Mouse (Mus musculus) ES-CJ7 (cell line): ENCODE data around the gene Stip1.

Experiments
- DNase-seq: peaks from one replicate; pipeline ENCODE4 v3.0.0; 2011; ENCODE audit warnings: low read depth, low spot score

The Stip1 gene

DNA sequence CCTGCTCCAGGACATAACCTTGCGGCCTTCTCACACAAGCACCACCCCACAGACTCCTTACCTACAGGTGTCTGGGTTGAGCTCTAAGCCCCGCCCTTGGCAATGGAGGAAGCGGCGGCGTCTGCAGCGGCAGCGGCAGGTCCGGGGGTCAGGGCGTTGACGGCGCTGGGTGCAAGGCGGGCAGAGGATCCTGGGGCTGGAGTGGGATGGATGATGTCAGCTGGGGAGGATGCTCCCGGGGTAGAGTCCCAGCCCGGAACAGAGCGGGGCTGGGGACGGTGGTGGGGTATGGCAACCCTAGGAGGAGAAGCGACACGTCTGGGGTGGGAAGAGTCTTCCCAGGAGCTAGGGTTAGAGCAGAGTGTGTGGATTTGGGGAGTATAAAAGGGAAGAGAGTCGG is 54.5 kb downstream of the Stip1 start:
- peak; percentile 45 for DNase-seq

DNA sequence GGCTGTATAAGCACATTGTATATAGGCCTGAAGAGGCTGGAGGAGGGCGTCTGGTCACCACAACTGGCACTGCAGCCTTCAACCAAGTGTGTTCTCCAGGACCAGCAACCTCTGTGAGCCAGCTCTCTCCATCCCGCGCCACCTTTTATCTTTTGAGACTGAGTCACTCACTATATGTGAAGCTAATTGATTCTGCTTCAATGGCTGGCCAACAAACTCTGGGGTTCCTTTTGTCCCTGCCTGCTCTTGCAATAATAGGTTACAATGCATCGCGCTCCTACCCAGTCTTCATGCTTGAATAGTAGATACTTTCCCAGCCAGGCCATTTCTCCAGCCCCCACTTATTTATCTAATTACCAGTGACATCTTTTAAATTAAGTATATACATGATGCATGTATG is 56.1 kb downstream of the Stip1 start:
- DNase-seq: no peak

DNA sequence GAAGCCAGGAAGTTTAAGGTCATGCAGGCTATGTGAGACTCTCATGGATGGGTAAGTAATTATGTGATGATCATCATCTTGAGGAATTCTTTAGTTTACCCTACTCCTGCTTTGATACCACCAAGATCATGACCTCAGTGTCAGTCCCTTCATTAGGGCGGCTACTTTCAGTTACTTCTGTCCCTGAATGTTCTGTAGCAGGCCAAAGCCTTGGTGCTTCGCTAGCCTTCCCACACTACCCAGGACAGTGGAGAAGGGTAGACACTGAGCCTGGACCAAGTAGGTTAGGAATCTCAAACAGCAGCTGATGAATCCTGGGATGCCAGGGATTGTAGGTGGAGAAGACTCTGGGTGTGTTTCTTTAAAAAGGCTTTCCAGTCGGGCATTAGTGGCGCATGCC is 58.3 kb downstream of the Stip1 start:
- no peak for DNase-seq

DNA sequence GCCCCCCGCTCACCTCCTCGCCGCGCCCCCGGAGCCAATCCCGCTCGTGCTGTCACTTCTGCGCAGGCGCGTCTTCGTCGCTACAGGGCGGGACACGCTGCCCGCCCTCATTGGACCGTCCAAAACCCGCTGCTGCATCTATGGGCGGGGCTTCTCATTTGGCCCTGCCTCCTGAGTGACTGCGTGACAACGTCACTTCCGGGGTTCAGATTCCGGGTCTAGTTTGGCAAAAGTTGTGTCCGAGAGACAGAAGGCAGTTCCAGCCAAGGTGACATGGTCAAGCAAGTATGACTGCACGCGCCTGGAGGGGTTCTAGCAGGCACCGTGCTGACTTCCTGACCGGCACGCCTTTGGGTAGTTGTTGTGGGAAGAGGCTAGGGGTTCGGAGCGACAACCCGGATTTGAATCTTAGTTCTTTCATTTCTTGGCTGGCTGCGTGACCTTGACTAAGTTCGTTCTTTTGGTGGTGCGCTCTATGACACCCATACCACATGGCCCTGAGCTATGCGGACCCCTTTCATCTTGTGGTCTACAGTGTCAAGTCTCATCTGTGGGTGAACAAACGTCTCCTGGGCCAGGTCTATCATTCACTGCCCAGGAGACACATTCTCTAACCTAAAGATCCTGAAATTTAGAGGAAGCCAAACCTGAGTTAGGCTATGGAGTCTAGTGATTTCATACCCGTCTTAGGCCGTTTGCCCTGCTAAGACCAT is 59.2 kb downstream of the Stip1 start, which contains the start of gene Fkbp2:
Gene Fkbp2, minus strand, starts transcription at position 121 of the 713 bp plus-strand sequence.
- DNase-seq: peak; percentile 99

DNA sequence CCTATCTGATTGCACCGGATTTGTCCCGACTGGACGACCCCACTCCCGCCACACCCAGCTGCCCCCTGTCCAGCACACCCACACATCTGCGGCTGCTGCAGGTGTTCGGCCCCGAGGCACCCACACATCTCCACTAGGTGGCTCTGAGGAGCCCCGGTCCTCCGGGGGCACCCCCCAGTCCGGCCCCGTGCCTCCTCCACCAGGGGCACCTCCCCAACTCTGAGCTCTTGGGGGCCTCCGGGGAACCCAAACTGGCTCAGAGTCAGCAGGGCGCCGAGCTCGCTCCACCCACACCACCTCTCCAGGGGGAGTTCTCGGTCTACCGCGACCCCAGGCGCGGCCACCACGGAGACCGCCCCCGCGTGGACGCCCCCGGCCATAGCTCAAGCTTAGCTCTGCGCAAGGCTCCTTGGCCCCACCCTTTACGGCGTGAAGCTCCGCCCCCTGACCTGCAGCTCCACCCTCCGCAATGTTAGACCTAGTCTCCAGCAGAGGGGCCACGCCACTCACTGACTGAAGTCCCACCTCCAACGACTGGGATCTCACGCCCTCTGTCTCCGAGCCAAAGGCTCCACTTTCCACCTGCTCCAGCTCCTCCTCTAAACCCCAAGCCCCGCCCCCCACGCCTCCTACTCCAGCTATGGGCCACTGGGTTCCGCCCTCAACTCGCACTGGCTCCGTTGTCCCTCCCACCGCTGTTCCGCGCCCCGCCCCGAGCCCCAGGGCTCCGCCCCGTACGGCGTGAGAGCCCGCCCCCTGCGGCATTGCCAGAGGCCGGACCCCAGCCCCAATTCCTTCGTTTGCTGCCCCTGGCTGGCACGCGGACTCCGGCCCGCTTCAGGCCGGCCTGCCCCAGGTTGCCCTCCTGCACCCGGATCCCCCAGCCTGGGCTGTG is 60.0 kb downstream of the Stip1 start:
- peak; percentile 100 for DNase-seq

DNA sequence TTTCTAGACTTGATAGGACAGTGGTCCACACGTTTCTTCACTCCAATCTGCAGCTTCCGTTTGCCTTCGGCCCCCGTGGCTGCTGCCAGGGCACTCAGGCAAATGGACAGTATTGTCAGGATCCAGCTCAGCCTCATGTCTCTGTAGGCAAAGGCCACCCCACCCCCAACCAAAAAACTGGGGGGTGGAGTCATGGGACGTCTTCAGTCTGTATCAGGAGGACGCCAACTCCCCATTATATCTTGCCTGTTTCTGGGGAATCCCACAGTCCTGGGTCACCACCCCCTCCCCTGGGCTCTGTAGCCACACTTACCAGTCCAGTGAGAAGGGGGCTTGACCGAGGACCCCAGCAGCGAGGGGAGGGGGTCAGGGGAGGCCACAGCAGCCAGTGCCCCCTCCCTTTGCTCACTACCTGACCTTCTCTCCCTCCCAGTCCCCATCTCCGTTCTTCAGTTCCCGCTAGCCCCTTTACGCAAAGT is 60.7 kb downstream of the Stip1 start:
- DNase-seq: peak; percentile 49

DNA sequence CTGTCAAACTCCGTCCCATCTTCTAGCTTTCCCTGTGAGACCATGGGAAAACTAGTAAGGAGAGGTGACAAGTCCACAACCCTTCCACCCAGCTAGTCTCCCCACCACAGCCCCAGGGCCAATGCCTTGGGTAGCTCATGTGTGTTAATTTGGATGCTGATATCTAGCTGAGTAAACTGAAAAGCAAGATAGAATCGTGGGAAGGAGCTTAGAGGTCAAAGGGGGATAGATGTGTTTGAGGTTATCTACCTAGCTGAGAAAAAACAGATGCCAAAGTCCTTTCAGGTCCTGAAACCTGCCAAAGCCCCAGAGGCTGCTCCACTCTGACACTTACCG is 61.2 kb downstream of the Stip1 start:
- no peak for DNase-seq

DNA sequence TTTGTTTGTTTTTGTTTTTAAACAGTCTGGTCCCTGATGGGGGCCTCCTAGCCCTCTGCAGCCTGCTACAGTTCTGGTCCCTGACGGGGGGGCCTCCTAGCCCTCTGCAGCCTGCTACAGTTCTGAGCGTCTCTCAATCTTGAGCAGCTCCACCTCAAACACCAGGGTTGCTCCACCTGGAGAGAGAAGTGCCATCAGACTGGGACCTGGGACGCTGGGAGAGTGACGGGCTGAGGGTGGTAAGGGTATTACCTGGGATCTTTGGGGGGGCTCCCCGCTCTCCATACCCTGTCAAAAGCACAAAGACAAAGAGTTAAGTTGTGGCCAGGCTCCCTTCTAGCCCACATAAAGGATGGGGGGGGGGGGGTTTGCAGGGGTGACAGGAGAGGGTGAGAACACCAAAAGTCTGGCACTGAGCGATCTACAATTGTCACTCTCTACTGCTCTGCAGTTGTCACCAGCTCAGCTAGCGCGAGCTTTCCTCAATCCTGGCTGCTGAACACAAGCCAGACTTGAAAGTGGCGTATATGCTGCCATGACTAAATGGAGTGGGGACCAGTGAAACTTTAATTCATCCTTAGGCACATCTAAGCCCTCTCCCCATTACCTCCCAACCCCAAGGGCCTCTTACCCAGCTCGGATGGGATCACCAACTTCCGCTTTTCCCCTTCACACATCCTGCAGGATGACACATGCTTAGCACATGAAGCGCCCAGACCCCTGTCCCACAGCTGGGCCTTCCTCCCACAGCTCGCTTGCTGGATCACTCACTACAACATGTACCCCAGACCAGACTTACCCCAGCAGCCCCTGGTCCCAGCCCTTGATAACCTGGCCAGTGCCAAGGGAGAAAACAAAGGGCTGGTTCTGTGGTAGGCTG is 61.8 kb downstream of the Stip1 start:
- DNase-seq: no peak

DNA sequence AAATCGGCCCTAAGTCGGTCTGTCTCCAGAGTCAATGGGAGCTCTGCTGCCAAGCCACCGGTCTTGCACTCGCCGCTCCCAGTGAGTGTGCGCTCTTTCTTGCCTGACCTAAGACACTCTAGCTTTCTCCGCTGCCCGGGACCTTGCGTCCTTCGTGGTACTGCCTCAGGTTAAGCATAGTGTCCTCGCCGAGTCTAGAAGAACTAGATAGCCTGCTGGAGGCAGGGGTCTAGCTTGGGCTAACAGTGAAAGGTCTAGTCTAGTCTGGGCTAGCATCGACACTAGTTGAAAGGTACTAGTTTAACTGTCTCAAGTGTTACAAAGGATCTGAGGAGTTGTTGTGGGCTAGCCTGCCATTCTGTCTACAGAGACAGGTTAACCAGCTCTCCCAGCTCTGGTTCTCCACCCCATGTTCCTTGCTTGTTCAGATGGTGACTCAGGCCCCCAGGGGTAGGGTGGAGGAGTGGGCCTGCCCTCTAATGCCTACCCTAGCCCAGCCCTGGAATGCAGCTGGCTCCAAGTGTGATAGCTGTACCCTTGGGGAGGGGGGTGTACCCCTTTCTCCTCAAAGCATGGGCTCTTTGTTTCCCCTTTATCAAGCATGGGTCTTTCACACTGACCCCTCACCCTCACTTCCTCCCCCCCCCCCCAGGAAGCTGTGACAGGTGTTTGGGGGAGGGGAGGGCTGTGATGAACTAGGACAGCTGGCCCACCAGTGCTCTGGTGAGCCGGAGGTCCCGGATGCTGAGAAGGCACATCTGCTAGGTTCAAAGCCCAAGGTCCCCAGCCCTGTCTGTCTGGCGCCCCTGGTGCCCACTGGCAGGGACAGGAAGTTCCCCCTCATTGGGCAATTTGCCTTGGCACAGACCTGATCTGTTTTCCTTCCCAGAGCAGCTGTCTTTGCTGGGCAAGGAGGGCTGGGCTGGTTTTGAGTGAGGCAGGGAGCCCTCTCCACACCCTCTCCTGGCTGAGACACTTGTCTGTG is 63.9 kb downstream of the Stip1 start, which contains the start of gene Plcb3:
Gene Plcb3, minus strand, starts transcription at position 934 of the 985 bp plus-strand sequence.
- peak; percentile 57 for DNase-seq

DNA sequence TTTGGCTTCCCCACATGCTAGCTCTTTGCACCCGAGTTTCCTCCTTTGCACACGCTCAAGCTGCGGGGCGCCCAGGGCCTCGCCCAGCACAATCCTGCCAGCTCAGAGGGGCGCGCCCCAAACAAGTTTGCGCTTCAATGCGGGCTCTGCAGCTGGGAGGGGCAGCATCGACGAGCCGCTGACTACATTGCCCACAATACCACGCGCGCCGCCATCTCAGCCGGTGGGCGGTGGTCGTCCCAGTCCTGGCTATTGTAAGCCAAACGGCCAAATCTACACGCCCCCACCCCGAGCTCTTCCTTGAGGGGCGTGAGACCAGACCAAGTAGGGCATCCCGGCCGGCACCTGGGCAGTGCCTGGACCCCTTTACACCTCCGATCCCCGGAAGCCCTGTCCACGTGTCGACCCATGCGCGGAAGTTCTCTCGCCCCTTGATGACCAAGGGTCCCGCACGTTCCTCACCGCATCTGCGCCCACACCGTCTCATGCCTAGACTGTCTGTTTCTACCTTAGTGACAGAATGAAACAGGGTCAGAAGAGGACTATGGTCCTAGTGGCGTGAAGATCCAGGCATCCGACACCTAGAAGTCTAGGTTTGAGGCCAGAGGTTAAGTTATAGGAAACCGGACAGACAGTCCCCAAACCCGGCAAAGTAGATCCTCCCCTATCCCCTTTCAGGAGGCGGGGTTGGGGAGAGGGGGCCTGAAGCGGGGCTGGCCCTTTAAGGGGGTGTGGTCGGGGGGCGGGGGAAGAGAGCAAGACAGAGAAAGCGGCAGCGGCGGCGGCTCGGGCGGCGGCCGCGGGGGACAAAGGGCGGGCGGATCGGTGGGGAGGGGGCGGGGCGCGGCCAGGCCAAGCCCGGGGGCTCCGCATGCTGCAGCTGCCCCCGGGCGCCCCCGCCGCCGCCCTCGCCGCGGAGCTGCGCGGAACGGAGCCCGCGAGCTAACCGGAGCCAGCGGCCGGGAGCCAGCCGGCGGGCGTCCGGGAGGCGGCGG is 65.3 kb downstream of the Stip1 start, which contains the start of gene Ppp1r14b:
Gene Ppp1r14b, plus strand, starts transcription at position 758 of the 995 bp plus-strand sequence.
- peak; percentile 91 for DNase-seq

DNA sequence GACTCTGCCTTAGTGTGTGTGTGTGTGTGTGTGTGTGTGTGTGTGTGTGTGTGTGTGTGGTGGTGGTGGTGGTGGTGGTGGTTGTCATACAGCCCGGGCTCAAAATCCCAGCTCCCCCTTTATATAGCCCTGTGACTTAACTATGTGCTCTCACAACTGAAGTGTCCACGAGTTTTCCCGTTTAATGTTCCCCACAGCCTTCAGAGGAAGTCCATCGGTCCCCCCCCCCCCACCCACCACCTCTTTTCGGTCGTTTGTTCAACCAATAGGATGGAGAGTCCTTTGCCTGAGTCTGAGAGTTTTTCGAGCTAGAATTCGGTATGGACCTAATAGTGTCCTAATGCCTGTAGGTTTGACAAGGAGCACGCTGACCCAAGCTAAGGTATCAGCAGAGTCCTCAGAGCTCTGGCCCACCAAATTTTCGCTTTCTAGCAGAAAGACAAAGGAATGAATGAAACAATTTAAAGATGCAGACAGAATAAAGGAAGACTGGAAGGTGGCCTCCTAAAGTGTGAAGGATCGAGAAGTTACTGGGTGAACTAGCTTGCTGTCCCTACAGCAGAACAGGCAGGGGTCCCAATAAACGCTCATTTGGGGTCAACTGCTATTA is 66.1 kb downstream of the Stip1 start:
- no peak for DNase-seq

DNA sequence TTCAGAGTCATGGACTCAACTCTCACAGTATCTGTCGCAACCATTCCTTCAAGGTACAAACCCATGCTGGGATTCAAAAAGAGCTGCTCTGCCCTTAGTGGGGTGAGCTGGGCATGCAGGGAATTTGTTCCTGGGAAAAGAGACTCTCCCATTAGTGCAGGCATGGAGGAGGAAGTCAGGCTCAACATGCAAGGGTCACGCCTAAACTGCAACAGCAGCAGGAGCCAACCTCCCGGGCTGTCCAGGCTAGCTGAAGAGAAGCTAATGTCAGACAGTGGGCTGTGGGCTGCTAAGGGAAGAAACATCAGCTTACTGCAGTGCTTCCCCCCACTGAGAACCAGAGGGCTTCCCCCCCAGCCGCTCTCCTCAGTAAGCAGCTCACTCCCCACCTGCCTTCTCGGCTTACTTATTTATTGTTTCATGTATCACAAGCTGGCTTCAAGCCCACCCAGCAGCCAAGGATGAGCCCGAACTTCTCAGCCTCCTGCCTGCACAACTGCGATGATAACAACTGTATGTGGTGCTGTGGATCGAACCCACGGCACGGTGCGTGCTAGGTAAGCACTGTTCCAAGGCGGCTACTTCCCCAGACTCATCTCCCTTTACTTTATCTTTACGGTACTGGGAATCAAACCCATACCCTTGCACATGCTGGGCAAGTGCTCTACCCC is 67.4 kb downstream of the Stip1 start:
- no peak for DNase-seq

DNA sequence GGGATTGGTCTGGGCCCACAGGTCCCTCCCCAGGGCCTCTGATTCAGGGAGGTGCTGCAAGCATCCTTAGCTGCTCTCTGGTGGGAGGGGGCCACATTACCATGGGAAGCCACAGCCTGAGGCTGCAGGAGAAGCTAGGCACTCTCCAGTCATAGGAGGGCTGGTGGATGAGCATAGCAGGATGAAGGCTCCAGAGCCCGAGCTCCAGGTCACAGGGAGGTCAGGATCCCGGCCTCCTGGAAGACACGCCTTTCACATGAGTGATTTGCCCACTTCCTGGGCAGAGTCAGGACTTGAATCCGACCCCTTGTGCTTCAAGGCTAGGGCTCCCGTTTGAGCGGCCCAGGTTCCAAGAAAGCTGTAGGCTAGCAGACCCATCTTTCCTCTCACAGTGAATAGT is 68.1 kb downstream of the Stip1 start:
- DNase-seq: peak; percentile 76
